Mouse (Mus musculus) A20 (cell line): Measurements from ENCODE around the gene Cage1.
A peak's percentile ranks its signal among the peaks of the same experiment; 100 is the strongest.

Experiments used
- DNase-seq: peaks from one replicate; pipeline ENCODE4 v3.0.0-alpha.2; 2011; ENCODE audit warnings: low read depth, low spot score

Cage1 gene

GRCm38 (mm10) chr13:38037044-38037687, at the start of gene Cage1:
Cage1 (minus strand) TSS chr13:38037069.
- DNase-seq, result peak; percentile 98

- no peak for DNase-seq
Measured at GRCm38 (mm10) chr13:38081161-38081560, 44.3 kb upstream of the Cage1 start.

DNA sequence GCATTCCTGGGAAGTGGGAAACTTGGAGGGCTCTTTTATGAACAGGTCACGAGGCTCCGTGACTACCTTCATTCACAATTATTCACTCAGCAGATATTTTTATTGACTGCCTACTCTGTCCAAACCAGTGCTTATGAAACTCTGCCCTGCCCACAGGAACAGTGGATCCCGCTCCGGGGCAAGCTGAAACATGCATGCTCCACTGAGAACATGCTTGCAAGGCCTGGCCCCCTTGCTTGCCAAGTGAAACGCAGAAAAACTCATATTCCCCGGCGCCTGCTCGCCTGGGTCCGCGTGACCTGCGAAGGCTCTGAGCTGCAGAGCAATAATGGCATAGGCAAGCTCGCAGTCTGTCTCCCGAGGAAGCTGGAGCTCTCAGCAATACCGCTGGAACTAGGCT, 43.9 kb upstream of the Cage1 start:
- DNase-seq, result no peak

DNA sequence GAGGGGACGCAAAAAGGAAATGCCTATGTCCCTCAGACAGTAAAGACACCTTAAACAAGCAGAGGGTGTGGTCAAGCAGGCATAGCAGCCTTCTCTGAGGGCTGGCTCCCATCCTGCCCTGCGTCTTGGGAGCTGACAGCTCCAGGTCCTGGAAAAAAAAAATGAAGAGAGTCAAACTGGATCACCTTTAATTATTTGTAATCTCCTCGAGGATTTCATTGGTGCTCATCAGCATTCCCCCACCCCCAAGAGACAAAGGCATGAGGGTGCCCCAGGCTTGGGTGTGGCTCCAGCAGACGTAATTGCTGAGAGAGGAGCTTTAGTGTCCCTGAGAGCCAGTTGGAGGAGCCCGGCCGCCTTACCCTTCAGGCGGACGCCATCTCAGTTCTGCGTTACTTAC, 43.1 kb upstream of the Cage1 start:
- no peak for DNase-seq

DNA sequence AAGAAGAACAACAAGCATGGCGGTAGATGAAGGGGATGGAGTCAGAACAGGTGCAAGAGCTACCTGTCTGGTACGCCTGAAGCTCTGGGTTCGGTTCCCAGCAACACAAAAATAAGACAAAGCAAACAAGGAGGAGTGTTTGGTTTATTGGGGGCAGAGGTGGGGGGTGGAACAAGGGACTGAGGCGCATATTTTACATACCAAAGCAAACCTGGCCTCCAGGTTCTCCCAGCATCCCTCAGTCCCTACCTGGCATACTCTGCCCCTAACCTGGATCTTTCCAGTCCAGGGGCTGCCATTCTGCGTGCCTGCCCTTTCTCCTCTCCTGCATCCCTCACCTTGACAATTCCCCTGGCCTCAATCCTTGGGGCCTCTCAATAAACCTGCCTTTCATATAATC, 42.5 kb upstream of the Cage1 start:
- DNase-seq, result no peak

DNA sequence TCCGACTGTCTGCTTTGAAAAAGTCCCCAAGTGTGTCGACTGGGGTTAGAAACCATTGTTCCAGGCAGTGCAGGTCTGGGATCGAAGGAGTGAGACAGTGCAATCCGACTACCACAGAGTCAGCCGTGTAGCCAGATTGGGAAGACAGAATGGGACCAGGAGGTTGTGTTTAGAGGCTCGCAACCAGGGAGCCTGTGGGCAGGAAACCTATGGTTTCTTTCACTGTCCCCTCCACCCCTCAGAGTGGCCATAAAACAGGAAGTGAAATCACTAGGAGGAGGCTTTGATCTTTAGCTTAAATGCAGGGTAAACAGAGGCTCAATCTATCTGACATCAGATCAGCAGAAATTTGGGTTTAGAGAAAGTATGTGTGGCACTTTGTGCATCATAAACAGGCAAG, 42.0 kb upstream of the Cage1 start:
- DNase-seq, result peak; percentile 49

GRCm38 (mm10) chr13:38077113-38077512, 40.2 kb upstream of the Cage1 start:
- no peak for DNase-seq

DNA sequence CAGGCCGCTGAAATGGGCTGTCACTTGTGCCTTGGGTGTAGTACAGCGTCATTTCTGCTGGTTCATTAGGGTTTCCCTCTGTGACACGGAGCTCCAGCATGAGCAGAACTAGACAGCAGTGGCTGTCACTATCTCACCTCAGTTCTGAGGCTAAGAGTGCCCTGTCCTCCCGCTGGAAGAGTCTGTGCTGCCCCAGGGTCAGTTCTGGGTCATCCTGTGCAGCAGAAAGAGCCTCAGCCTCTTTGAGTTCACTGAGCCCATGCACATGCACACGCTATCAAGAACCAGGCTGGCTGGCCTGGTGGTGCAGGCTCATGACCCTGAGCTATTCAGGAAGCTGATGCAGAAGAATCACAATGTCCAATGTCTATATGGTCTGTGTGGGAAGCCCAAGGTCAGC, 37.5 kb upstream of the Cage1 start:
- DNase-seq, result no peak

DNA sequence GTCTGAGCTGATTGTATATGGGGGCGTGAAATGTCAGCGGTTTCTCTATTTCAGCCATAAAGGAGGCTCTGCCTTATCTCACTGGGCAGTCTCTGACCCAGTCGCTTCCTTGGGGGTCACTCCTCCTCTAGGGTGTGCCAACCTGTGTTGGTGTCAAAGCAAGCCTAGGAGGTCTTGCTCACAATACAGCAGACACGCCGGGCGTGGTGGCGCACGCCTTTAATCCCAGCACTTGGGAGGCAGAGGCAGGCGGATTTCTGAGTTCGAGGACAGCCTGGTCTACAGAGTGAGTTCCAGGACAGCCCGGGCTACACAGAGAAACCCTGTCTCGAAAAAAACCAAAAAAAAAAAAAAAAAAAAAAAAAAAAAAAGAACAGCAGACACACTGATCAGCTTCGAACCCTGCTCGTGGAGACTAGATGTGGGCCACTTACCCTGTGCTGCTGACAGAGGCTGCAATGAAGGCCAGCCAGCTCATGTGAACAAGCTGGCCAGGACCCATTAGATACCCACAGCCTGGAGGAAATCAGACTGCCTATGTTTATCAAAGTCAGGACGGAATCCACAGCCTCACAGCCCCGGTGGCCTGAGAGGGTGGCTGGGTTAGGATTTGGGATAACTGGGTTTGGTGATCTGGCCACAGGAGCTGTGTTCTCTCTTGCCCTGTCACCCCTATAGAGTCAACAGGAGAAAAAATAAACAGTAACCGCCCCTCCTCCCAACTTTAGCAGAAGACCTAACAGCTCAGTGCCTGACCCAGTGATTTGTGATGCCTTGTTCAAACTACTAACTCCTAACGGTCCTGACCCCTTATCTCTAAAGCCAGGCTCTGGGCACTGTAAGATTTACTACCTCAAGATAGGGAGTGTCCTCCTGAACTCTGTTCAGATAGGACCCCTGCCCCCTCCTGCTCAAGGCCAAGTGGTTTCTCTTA, 36.8 kb upstream of the Cage1 start:
- no peak for DNase-seq

GRCm38 (mm10) chr13:38070945-38071344, 34.1 kb upstream of the Cage1 start:
- no peak for DNase-seq

DNA sequence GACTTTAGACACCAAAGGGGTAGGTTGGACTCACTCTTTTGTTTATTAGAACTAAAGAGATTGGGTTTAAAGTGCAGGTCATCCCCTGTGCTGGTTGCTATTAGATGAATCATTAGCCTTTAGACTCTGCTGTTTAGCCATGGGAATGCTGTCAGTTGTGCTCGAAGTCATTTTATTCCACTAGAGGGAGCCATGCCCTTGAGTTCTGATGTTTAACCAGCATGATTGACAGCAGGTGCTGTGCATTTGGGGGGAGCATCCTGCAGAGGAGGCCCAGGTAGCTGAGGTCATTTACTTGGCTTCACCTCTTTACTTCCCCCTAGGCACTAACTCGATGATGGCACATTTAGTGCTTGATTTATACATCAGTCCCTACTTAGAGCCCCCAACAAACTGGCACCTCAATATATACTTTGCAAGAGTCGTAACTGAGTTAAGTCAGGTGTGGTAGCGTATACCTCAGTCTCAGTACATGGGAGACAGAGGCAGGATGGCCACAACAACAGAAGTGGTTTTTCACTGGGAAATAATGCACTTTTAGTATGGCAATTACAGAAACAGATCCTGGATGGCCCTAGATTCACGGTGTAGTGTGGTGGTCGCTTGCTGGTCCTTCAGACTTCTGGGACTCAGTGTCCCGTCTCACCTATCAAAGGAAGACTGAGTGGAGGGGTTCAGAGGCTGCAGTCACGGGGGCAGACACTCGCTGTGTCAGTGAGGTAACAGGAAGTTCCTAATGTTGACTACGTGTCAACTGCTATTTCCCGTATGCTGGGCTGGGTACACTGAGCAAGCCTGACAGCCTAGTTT, 28.2 kb upstream of the Cage1 start:
- peak; percentile 67 for DNase-seq

GRCm38 (mm10) chr13:38062678-38063077, 25.8 kb upstream of the Cage1 start:
- no peak for DNase-seq

DNA sequence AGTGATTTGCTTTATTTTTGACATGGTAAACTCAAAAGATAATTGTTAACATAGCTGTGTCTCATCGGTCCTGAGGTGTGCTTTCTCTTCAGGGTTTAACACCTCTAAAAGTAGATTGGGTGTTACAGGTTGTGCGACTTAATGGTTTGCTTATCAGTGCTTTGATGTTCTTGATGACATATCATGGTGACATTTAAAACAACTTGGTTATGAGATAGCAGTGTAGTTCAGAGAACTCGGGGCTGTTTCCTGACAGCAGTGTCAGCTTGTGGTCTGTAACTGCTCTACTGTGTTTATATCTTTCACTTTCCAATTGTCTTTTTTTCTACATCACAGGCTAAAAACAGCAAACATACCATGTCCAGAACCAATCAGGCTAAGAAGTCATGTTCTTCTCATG, 13.0 kb upstream of the Cage1 start:
- DNase-seq, result no peak

GRCm38 (mm10) chr13:38037811-38038210, 942 bp upstream of the Cage1 start:
- peak; percentile 42 for DNase-seq

DNA sequence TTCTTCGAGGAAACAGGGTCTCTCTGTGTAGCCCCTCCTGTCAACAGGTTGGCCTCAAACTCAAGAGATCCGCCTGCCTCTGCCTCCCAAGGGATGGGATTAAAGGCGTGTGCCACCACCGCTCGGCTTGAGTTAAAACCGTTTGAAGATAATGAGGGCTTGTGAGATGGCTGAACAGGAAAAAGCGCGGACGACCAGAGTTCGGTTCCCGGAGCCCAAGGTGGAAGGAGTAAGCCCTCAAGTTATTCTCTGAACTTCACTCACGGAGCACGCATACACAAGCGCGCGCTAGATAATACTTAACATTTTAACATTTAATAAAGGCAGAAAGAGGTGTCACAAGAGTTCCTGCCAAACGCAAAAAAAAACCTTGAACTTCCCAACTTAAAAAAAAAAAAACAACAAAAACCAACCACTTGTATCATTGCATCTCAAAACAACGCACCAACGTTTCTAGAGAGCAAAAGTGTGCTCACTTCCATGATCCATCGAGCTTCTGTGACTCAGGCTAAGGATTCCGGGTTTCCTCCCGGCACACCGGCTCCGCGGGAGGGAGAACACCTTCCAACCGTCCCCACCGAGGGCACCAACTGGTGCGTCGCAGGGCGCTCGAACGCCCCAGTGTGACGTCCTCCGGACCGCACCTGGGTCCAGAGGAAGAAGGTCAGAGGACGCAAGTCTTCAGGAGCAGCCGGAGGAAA, 376 bp downstream of the Cage1 start, which contains the start of gene Riok1:
Gene Riok1, plus strand, starts transcription at position 653 of the 701 bp plus-strand sequence.
- DNase-seq, result peak; percentile 58

- no peak for DNase-seq
Measured at GRCm38 (mm10) chr13:38028407-38028806, 8.5 kb downstream of the Cage1 start.

- DNase-seq, result peak; percentile 70
Measured at GRCm38 (mm10) chr13:38027618-38028248, 9.1 kb downstream of the Cage1 start.

- DNase-seq, result peak; percentile 63
Measured at GRCm38 (mm10) chr13:38025874-38026273, 11.0 kb downstream of the Cage1 start.

DNA sequence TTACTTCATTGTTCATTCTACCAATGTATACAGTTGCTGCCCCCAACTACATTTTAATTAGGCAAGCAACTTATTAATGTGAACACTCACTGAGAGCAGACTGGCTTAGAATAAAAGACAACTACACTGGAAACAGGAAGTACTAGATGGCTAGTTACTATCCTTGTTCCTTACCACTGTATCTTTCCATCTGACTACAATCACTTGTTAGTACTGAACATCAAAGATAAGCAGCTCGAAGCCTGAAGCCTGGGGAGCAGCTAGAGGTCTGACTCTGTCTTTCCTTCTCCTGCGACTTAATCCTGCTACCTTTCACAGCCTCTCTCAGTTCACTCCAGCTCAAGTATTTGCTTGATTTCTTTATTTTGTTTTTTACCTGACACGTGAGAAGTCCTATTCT, 18.1 kb downstream of the Cage1 start:
- no peak for DNase-seq

GRCm38 (mm10) chr13:38015591-38015990, 21.3 kb downstream of the Cage1 start:
- no peak for DNase-seq

- no peak for DNase-seq
Measured at GRCm38 (mm10) chr13:38012436-38012835, 24.4 kb downstream of the Cage1 start.
